Mouse (Mus musculus) right cerebral cortex, postnatal 4 days (tissue): ENCODE measurements around the gene Cd300a.

Source experiments
- DNase-seq: peaks from one replicate; pipeline ENCODE4 v3.0.0-alpha.2; 2022

The Cd300a gene

GRCm38 (mm10) chr11:114912847-114913246 lies 23.0 kb downstream of the Cd300a start:
- DNase-seq = peak; percentile 85

DNA sequence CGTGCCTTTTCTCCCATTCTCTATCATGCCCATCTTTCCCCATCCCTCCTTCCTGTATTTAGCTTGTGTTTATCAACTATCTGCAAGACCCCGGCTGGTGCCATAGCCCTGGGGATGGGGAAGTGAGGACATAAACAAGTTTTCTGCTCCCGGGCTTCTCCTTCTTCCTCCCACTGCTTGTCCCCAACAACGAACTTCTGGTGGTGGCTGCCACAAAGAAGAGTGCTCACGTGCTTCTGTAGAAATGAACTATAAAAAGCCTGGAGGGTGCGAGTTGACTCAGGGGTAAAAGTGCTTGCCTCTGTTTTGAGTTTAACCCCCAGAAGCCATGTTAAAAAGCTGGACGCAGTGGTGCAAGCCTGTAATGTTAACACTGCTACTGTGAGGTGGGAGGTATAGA lies 25.1 kb downstream of the Cd300a start:
- no peak for DNase-seq

- DNase-seq = no peak
These were observed 27.3 kb downstream of the Cd300a start for GRCm38 (mm10) chr11:114917120-114917519.

GRCm38 (mm10) chr11:114922439-114922838 lies 32.6 kb downstream of the Cd300a start:
- no peak for DNase-seq

GRCm38 (mm10) chr11:114923961-114924360 lies 34.1 kb downstream of the Cd300a start:
- no peak for DNase-seq

DNA sequence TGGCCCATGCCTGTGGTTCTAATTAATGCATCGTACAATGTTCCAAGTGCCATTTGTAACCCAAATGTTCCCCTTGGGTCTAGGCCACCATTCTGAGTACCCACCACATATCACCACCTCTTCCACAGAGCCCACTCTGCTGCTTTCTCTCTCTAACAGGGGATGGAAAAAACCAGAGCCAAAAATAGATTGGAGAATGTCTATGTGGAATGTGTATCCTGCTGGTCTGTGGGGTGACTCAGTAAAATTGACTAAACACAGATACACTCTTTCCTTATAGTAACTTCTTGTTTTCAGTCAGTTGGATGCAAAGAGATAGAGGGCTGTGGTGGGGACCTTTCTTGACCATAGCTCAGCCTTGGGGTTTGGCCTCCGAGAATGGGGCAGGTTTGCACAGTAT lies 39.7 kb downstream of the Cd300a start:
- no peak for DNase-seq

DNA sequence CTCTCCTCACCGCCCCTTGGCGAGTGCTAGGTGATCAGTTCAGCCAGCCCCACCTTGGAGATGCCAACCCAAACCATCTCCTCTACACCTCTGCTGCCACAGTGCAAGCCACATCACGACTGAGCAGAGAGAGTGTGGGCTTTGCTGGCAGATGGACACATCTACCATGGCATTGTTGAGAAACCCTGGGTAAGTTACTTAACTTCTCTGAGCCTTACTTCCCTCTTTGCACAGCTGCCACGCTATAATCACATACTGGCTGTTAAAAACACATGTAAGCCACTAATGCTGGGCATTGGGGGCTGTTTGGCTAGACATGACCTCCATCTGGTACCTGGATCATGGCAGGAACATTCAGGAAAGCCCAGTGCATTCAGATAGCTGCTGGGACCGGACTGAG lies 41.2 kb downstream of the Cd300a start:
- no peak for DNase-seq

- no peak for DNase-seq
These were observed 43.8 kb downstream of the Cd300a start for GRCm38 (mm10) chr11:114933591-114933990.

DNA sequence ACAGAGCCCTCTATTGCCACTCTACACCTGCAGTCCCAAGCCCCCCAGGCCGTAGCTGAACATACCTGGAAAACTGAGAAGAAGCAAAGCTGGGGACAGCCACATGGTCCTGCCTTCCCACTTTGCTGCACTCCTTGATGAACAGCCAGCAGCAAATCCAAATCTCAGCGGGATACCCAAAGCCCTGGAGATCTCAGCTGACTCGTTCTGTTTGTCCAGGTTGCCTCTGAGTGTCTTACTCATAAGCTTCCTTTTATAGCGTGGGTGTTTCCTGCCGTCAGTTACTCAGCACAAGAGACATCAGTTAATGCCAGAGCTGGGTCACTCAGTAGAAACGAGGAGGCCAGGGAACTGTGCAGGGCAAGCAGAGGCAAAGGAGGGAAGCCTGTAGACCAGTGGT lies 44.3 kb downstream of the Cd300a start, which contains the start of gene Cd300lb:
Gene Cd300lb (minus strand): TSS at position 243 of the 400 bp plus-strand sequence.
- no peak for DNase-seq
